Mouse (Mus musculus) small intestine, adult 10 weeks (tissue): ENCODE measurements around the gene Slc25a31. TPM values are rescaled to one million over a fixed set of nuclear protein-coding genes. Genes with fewer than 3 reads are reported as not detected.

Experiments
- polyA plus RNA-seq: library from polyadenylated mRNA; stranded (reverse); fragments of 350-450 nt; fragmentation: Illumina TruSeq; extraction: RNeasy Lipid Tissue Mini Kit (QIAGEN cat#74804); gene quantifications from one replicate; pipeline ENCODE4 v1.2.3, GENCODE M21; 2014; ENCODE audit warnings: low replicate concordance

Gene Slc25a31
- polyA plus RNA-seq, result not detected

DNA sequence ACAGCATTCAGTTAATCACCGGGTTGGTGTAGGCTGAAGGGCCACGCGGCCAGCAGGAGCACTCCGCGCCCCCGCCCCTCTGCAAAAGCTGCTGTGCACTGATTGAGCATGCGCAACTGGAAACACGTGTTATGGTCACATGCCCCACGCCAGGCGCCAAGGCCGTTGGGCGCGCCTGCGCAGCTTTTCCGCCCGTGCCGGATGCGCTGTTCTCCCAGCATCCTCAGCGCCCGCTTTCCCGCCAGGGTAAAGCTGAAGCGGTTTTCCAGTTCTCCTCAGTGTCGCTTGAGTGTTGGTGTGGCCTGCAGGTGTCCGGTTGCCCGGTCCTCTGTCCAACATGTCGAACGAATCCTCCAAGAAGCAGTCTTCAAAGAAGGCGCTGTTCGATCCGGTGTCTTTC, at the start of gene Slc25a31:
Gene Slc25a31 (plus strand): TSS at position 201 of the 400 bp plus-strand sequence.

DNA sequence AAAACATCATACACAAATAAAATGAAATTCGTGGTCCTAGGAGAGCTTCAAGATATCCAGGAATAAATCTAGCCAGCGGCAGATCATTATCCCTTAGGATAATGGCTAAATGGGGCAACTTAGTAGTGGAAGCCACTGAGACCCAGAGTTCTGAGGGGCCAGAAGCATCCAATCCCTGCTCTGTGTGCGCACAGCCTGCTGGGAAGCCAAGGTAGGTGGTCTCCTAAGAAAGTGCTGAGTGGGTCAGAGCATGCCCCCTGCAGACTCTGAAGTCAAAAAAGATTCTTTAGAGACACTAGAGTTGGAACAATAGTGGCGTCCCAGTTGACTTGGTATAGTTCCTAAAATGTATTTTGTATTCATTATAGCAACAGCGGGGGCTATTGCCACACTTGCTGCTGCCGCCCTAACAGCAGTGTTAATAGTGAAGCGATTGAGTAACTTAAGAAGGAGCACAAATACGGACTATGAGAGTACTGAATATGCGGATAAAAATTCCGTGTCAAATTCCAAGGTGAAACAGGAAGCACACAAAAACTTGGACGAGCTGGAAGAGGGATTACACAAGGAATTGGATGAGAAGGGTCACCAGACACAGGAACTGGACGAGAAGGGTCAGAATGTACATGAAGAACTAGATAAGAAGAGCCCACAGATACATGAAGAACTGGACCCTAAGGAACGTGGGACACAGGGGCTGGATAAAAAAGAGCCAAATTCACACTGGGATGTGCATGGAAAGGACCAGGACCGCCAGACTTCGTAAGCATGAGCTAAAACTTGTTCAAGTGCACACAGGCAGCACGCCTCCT, 35.6 kb downstream of the Slc25a31 start, which contains the start of gene Hspa4l:
Gene Hspa4l (plus strand): TSS at position 472 of the 812 bp plus-strand sequence.

Other genes with a start within 250 kb of the Slc25a31 start
- 3.7 TPM for gene Intu, start 177.6 kb upstream of the Slc25a31 start, polyA plus RNA-seq
- gene Hspa4l, start 35.6 kb downstream of the Slc25a31 start, polyA plus RNA-seq, result 50.7 TPM
- 19.5 TPM for gene Plk4, start 91.2 kb downstream of the Slc25a31 start, polyA plus RNA-seq
- gene Mfsd8, start 138.0 kb downstream of the Slc25a31 start, polyA plus RNA-seq, result 41.7 TPM
- gene Abhd18, start 138.1 kb downstream of the Slc25a31 start, polyA plus RNA-seq, result 48.7 TPM
- gene 1700034I23Rik, start 193.7 kb downstream of the Slc25a31 start, polyA plus RNA-seq, result not detected
- gene Larp1b, start 241.0 kb downstream of the Slc25a31 start, polyA plus RNA-seq, result 246 TPM